Mouse (Mus musculus): ENCODE results near the gene Mmp28. TPM values are rescaled to one million over a fixed set of nuclear protein-coding genes. Genes with fewer than 3 reads are reported as not detected.

Mmp28 gene
- total and polyA plus RNA-seq, 3 experiments: 3.3 to 4.9 (median 4.7) TPM

DNA sequence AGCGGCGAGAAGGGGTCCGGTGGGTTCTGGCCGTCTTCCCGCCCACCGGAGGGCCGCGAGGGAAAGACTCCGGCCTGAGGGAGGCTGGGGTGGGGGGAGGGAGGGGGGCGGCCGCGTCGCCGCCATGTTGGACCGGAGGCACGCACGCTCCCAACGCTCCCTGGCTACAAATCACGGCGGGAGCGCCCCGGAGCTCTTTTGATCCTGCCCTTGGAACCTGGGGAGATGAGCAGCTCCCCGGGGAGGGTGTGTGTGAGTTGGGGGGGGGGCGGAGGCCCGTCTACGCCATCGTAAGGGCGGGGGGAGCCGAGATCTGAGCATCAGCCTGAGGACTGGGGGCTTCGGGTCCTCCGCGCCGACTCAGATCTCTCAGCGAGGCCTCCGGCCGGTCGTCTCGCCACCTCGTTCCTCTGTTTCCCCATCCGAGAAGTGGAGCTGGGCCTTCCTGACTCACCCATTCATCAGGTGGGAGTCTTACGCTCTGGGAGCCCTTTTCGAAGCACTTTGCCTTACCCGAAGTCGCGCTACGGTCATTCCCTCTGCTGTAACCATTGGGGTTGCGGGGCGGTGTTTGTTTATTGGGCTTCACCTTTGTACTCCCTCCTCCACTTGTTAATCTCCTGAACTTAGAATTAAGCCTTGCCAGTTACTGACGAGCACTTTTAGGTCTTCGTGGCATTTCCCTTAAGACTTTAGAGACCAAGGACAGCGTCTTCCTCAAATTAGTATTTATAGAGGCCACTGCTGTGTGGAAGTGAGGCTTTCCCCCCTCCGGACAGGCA is 10.6 kb upstream of the Mmp28 start:
- Histone ChIP-seq H3K4me1 (ENCODE audit: control insufficient read depth, insufficient read depth, low read length) (peaks cover 4% of the 10 kb centered on the region), H3K79me2 (replicated peaks; ENCODE audit: control insufficient read depth, insufficient read depth, low read length) (no peaks in the 10 kb centered on the region), H3K27ac (peak overlapping the region; percentile 90), H3K36me3 (ENCODE audit: control insufficient read depth, insufficient read depth, low read length) (peaks cover 9% of the 10 kb centered on the region), H3K9ac (ENCODE audit: low read depth, low read length) (peak overlapping the region; percentile 93), H3K27me3 (ENCODE audit: control insufficient read depth, insufficient read depth, low read length) (no peaks in the 10 kb centered on the region), H3K4me3 (peak overlapping the region; percentile 78)
- DNase-seq: no peak
- under 1% methylated on average over 52 of the region's 52 CpGs for WGBS
- no peak for TF ChIP-seq CTCF (IDR thresholded peaks at IDR 0.05)
- TF ChIP-seq POLR2A (IDR thresholded peaks at IDR 0.05; ENCODE audit: insufficient read depth, low read depth, low read length): no peak
- no peak for TF ChIP-seq EP300 (IDR thresholded peaks at IDR 0.05; ENCODE audit: insufficient read depth, low read depth, low read length)
- intact Hi-C loops (cut with DNase I): no loop called here

DNA sequence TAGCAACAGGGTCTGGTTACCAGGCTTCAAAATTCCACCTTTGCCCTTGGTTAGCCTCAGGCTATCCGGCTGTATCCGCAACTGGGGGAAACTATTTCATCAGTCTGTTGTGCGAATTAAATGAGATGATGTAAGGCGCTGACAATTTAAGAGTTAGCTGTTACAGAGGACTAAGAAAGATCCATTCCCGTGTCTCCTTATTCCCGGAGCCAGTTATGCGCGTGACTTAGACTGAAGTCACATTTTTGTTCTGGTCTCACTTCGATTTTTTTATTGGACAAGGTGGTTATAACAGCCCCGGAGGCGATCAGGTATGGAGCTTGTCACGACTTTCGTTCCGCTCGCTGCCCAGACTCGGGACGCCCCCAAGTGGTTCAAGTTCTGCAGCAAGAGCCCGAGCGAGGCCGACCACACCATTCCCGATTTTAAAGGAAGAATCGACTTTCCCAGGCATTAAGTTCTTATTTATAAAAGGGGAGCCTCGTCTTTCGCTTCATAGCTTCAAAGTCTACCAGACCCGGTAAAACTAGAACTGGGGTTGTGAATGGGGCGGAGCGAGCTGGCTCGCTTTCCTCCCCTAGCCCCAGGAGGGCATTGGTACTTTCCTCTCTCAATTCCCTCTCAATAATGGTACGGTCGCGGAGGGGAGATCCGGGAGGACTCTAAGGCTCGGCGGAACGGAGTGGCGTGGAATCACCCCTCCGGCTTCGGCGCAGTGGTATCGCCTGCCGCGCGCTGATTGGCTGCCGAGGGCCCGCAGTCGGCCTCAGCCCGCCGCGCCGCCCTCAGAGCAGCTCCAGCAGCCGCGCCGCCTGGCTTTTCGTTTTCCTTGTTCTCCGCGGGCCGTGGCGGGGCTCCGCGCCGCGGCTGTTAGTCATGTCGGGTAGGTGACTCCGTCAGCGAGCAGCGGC is 9.7 kb upstream of the Mmp28 start, which contains the start of gene Taf15:
TSS of gene Taf15 (plus strand) at position 763 of the 911 bp plus-strand sequence.
- TF ChIP-seq POLR2A (IDR thresholded peaks at IDR 0.05; ENCODE audit: insufficient read depth, low read depth, low read length) (peak; percentile 80), EP300 (IDR thresholded peaks at IDR 0.05; ENCODE audit: insufficient read depth, low read depth, low read length) (peak; percentile 62; the same call in 1 of the 2 replicates), CTCF (IDR thresholded peaks at IDR 0.05) (peak; percentile 85)
- H3K79me2 ChIP-seq (replicated peaks; ENCODE audit: control insufficient read depth, insufficient read depth, low read length): no peaks in the 10 kb centered on the region
- H3K27me3 ChIP-seq (ENCODE audit: control insufficient read depth, insufficient read depth, low read length): no peaks in the 10 kb centered on the region
- peak within 1 kb of the TSS; percentile 78 for H3K4me3 ChIP-seq
- peak within 1 kb of the TSS; percentile 90 for H3K27ac ChIP-seq
- 1% methylated on average over 66 of the region's 66 CpGs for WGBS
- peak; percentile 99 to 100 for DNase-seq
- H3K9ac ChIP-seq (ENCODE audit: low read depth, low read length): peak within 1 kb of the TSS; percentile 93
- peaks cover 9% of the 10 kb centered on the region for H3K36me3 ChIP-seq (ENCODE audit: control insufficient read depth, insufficient read depth, low read length)
- intact Hi-C loops (cut with DNase I): loop anchor here (1.0 kb wide), 1 partner anchor 29 kb away; no protein-coding TSS in a partner anchor
- peaks cover 4% of the 10 kb centered on the region for H3K4me1 ChIP-seq (ENCODE audit: control insufficient read depth, insufficient read depth, low read length)

- no peak for TF ChIP-seq POLR2A (IDR thresholded peaks at IDR 0.05; ENCODE audit: insufficient read depth, low read depth, low read length)
- no peak for TF ChIP-seq EP300 (IDR thresholded peaks at IDR 0.05; ENCODE audit: insufficient read depth, low read depth, low read length)
- TF ChIP-seq CTCF (IDR thresholded peaks at IDR 0.05): no peak
- intact Hi-C loops (cut with DNase I): loop anchor here (1.0 kb wide), 1 partner anchor 28 kb away; no protein-coding TSS in a partner anchor
- Histone ChIP-seq H3K27me3 (ENCODE audit: control insufficient read depth, insufficient read depth, low read length) (no peaks in the 10 kb centered on the region), H3K4me1 (ENCODE audit: control insufficient read depth, insufficient read depth, low read length) (peaks cover 9% of the 10 kb centered on the region), H3K9ac (ENCODE audit: low read depth, low read length) (no peak overlapping the region), H3K4me3 (no peak overlapping the region), H3K79me2 (replicated peaks; ENCODE audit: control insufficient read depth, insufficient read depth, low read length) (no peaks in the 10 kb centered on the region), H3K27ac (no peak overlapping the region), H3K36me3 (ENCODE audit: control insufficient read depth, insufficient read depth, low read length) (peaks cover 9% of the 10 kb centered on the region)
- DNase-seq: no peak
- 83% methylated on average over 2 of the region's 2 CpGs for WGBS
These were observed 8.9 kb upstream of the Mmp28 start for GRCm38 (mm10) chr11:83471766-83472165.

GRCm38 (mm10) chr11:83468765-83469164 is 5.9 kb upstream of the Mmp28 start:
- peaks cover 14% of the 10 kb centered on the region for H3K4me1 ChIP-seq (ENCODE audit: control insufficient read depth, insufficient read depth, low read length)
- H3K4me3 ChIP-seq: no peak overlapping the region
- no peak for DNase-seq
- TF ChIP-seq POLR2A (IDR thresholded peaks at IDR 0.05; ENCODE audit: insufficient read depth, low read depth, low read length) (no peak), CTCF (IDR thresholded peaks at IDR 0.05) (no peak), EP300 (IDR thresholded peaks at IDR 0.05; ENCODE audit: insufficient read depth, low read depth, low read length) (no peak)
- intact Hi-C loops (cut with DNase I): loop anchor here (5.0 kb wide), 1 partner anchor 516 kb away; the partner anchor contains the start of gene Slfn5
- H3K36me3 ChIP-seq (ENCODE audit: control insufficient read depth, insufficient read depth, low read length): peaks cover 4% of the 10 kb centered on the region; the same call in 1 of the 2 replicates
- WGBS: 93% methylated on average over 3 of the region's 3 CpGs
- no peaks in the 10 kb centered on the region for H3K79me2 ChIP-seq (replicated peaks; ENCODE audit: control insufficient read depth, insufficient read depth, low read length)
- no peaks in the 10 kb centered on the region for H3K27me3 ChIP-seq (ENCODE audit: control insufficient read depth, insufficient read depth, low read length)
- H3K9ac ChIP-seq (ENCODE audit: low read depth, low read length): no peak overlapping the region
- no peak overlapping the region for H3K27ac ChIP-seq

- H3K4me1 ChIP-seq (ENCODE audit: control insufficient read depth, insufficient read depth, low read length): peaks cover 19% of the 10 kb centered on the region
- intact Hi-C loops (cut with DNase I): loop anchor here (1.0 to 5.0 kb wide), 2 partner anchors 26 to 515 kb away; partner anchors contain the start of gene Slfn5
- DNase-seq: peak; percentile 84 to 89
- no peak overlapping the region for H3K4me3 ChIP-seq
- WGBS: 10% methylated on average over 11 of the region's 11 CpGs
- no peaks in the 10 kb centered on the region for H3K27me3 ChIP-seq (ENCODE audit: control insufficient read depth, insufficient read depth, low read length)
- TF ChIP-seq CTCF (IDR thresholded peaks at IDR 0.05) (no peak), EP300 (IDR thresholded peaks at IDR 0.05; ENCODE audit: insufficient read depth, low read depth, low read length) (peak; percentile 94), POLR2A (IDR thresholded peaks at IDR 0.05; ENCODE audit: insufficient read depth, low read depth, low read length) (peak; percentile 22; the same call in 1 of the 2 replicates)
- H3K9ac ChIP-seq (ENCODE audit: low read depth, low read length): no peak overlapping the region
- peaks cover 4% of the 10 kb centered on the region; the same call in 1 of the 2 replicates for H3K36me3 ChIP-seq (ENCODE audit: control insufficient read depth, insufficient read depth, low read length)
- peak overlapping the region; percentile 72 for H3K27ac ChIP-seq
- H3K79me2 ChIP-seq (replicated peaks; ENCODE audit: control insufficient read depth, insufficient read depth, low read length): peaks cover 3% of the 10 kb centered on the region; the same call in 1 of the 2 replicates
These were observed 4.3 kb upstream of the Mmp28 start for GRCm38 (mm10) chr11:83467120-83467652.
